Mouse (Mus musculus) ES-Bruce4 (cell line): ENCODE measurements around the gene Otulin.

ENCODE experiments used
- CTCF ChIP-seq: IDR thresholded peaks from one replicate; pipeline ENCODE4 v1.8.1; 2011; ENCODE audit warnings: low read depth, low read length
- EP300 ChIP-seq: IDR thresholded peaks from 2 replicates; pipeline ENCODE4 v1.6.1; 2011; ENCODE audit warnings: low read depth, low read length; ENCODE audit not compliant: insufficient read depth
- POLR2A ChIP-seq: IDR thresholded peaks from one replicate; pipeline ENCODE4 v1.8.1; 2011; ENCODE audit warnings: low read length; ENCODE audit not compliant: insufficient read depth

GRCm38 (mm10) chr15:27642895-27643294 is 12.4 kb upstream of the Otulin start:
- peak; percentile 40 for TF ChIP-seq CTCF
- TF ChIP-seq EP300 = no peak
- no peak for TF ChIP-seq POLR2A
